Mouse (Mus musculus): ENCODE data around the gene 5730522E02Rik.

The 5730522E02Rik gene

GRCm38 (mm10) chr11:25787691-25788090 lies 422.9 kb downstream of the 5730522E02Rik start:
- DNase-seq (ENCODE audit: low spot score), result no peak

DNA sequence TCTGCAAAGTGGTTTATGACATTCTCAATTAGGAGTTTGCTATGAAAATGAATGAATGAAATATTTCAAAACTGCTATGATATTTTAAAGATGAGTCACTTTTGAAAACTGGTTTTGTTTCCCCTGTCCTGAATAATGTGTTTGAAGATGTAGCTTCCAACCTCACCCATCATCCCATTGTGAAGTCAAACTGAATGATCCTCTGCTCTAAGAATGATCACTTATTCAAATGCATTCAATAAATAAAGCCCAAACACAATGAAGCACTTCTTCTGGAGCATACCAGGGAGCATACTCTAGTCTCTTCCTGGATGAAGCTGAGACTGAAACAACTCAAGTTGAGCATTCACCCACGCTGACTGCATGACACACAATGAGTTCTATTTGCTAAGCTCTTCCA lies 438.3 kb downstream of the 5730522E02Rik start:
- no peak for DNase-seq (ENCODE audit: low spot score)

DNA sequence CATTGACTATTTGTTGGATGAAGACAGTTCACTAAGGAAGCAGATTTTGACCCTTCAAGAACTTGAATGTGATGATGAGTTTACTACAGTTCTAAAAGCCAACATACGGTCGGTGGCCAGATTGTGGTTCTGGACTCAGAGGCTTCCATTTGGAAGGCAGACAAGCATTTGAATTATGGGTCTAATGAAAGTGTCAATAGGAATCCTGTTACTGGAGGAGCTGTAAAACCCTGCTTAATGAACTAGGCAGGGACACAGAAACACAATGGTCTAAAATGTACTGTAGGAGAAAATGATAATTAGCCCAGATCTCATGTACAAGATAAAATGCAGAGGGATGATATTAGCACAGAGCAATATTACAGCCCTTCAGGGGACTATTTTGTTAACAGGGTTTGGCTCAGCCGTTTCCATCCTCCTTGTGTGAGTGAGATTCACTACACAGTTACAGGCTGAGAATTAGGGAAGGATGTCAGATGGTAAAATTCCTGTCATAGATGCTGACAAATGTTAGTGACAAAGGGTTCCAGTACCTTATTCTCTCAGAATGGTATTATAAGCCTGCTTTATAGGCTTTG lies 439.5 kb downstream of the 5730522E02Rik start:
- DNase-seq (ENCODE audit: low spot score), result no peak

DNA sequence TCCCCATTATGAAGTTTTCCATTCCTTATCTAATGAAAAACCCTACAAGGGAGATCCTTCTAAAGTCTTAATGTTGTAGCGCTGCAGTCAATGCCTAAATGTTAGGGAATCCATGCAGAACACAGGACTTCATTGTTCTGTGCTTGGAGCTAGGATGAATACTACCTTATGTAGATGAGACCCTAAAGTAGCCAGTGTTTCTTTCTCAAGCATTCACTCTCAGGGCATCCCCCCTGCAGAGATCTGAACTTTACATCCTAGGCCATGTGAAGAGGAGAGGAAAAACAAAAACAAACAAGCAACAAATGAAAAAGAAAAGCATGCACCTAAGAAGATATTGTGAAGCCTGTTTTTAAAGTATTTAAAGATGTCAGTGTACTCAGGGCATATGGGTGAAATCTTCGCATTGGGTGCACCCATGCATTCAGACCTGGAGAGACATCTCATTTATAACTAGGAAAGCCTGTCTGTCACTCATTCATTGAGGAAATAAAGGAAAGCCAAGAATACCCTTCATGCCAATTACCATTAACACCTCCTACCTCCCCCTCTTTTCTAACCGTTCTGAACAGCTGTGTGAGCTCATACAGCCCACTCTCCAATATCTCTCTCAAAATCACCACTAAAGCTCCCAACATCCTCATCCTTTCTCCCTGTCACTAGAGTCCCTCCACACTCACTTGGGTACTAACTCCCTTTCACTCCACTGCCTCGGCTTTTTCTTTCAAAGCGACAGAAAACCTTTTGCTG lies 442.8 kb downstream of the 5730522E02Rik start:
- no peak for DNase-seq (ENCODE audit: low spot score)

DNA sequence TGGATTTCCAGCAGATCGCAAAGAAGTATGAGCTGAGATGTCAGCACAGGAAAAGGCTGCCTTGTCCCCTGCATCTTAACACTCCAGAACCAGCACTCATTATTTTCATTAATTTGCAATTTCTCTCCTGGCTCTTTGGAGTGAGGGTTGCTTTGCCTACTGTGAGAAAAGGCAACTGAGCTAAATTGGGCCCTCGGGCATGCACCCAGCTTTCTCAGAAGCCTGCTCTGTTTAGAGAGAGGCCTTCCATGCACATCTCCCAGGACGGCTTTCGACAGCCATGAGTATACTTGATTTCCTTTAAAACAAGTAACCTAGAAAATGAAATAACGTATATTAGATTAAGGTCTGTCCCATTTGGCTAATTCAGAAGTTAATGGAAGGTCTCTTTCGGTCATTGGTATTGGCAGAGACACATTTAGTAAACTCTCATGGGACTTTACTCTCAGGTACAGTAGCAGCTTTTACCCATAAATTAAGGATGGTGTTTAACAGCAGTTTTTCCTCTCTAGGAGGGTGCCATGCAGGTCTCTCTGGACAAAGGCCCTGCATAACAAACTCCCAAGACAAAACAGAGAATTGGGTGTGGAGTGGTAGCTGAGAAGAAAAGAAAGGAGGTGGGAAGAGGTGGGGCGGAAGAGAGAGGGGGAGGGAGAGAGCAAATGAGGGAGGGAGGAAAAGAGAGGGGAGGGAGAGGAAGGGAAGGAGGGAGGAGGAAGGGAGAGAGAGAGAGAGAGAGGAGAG lies 457.2 kb downstream of the 5730522E02Rik start:
- no peak for DNase-seq (ENCODE audit: low spot score)

DNA sequence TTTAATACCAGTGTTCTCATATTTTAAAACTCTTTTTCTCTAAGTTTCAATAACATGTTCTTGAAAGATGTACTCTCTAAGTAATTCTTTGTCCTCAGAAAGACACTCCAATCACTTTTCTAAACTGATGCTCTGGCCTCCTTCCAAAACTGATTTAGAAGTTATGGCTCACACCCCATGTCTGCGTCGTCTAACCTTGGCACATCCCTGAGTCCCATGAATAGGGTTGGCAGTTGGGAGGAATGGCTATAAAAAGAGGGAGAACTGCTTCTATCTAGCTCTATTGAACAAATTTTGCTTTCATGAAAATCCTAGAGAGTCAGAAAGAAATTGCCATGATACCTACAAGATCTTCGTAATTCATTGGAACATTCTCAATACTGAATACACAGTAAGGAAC lies 458.1 kb downstream of the 5730522E02Rik start:
- DNase-seq (ENCODE audit: low spot score), result no peak

DNA sequence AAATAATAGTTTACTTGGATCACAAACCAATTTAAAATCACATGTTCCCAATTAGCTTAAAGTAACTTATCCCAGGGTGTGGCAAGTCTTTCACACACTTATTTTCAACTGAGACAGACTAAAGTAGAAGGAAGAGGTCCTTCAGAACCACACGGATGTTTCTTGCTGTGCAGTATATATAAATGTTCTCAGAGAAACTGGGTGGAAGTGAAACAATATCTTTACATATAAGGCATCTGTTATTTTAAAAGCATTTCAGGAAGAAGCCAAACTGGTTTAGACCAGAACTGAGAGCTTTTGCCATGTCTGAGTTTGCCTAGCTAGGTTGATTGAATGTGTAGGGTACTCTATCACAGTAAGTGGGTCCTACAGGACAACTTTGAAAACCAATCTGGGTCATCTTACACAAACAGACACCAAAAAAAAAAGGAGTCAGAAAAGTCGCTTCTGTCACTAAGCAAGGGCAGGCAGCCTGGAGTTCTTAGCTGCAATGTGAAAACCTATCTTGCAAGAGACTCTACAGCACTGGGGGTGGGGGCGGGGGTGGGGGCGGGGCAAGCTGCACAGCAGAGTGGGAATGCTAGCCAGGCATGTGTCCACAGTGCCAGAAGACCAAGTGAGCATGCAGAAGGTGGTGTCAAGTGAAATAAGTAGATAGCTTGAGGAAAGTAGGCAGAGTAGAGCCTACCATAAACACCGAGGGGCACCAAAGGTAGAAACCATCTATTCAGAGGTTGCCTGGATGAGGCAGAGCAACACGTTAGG lies 463.3 kb downstream of the 5730522E02Rik start:
- no peak for DNase-seq (ENCODE audit: low spot score)

GRCm38 (mm10) chr11:25743664-25744063 lies 466.9 kb downstream of the 5730522E02Rik start:
- DNase-seq (ENCODE audit: low spot score), result no peak

DNA sequence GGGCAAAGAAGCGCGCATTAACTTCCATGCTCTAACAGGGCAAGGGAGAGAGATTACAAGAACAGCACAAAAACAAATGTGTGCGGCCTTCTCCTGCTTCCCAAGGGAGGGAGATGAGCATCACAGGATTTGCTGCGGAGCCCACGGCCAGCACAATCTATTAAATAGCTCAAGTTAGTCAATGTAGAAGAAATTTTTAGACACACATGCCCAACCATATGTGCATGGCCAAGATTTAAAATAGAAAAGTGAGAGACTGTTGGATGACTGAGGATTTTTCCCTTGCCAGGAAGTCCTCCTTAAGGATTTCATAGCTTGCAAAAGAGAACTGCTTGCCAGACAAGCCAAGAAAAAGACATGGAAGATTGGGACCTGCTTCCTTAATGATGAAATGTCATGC lies 473.3 kb downstream of the 5730522E02Rik start:
- no peak for DNase-seq (ENCODE audit: low spot score)

DNA sequence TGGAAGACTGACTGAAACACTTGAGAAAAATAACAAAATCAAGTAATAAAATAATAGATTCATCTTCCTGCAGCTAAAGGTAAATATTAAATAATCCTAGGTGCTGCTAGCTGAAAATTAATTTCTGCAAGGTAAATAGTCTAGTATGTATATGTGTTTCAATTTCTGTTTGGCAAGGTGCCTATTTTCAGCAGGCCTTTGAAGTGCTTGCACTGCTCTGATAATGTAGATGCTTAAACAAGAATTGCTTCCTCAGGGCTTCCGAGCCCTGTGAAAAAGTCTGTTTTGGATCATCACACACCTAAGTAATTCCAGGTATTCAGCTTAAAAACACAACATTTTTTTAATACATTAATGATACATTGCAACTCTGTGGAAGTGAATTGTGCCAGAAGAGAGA lies 481.1 kb downstream of the 5730522E02Rik start:
- no peak for DNase-seq (ENCODE audit: low spot score)

DNA sequence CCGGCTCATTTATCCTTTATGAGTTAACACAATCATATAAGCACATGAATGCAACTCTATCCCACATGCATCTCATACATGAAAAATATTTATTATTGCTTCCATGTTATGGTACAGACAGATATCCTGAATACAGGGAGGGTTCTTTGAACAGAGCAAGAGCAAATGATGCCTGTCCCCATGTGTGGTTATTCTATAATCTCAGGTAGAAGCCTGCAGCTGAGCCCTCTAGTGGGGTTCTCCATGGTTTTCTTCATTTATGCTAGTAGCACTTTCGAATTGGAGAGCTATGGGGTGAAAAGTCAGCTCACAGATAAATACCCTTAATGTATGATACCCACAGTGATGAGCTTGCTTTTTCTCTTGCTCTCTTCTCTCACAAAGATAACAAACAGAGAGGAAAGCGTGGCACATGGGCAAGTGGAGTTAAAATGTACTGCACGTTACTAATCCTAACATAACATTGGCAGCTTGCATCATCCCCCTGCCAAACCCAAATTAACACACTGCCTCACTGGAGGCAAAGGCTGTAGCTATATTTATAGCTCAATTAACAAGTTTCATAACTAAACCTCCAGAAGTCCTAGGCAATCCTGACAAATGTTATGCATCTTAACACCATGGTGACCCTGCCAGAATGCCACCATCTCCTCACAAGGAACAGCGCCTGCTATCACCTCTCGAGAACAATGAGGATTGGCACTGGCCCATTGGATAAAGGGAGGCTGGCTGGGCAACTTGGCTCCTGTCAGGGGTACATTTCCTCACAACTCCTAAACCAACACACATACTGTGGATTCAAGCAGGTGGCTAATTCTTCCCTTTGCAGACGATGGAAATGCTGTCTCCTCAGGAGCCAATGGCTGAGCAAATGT lies 494.9 kb downstream of the 5730522E02Rik start:
- DNase-seq (ENCODE audit: low spot score), result no peak

DNA sequence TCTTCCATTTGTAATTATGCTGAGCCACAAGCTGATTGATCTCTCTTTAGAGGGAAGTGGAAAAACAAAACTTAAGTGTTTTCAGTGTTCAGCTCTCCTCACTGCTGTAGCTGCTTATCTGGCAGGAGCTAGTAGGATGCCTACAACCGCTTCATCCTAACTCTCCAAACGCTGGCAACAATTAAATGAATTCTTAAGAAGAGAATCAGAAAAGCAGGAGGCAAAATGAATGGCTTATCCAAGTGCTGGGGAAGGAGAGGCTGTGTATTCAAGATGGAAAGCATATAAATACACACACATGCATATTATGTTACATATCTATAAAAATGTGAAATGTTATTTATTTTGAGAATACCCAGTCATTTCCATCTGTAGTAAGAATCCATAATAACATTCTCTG lies 500.0 kb downstream of the 5730522E02Rik start:
- no peak for DNase-seq (ENCODE audit: low spot score)

DNA sequence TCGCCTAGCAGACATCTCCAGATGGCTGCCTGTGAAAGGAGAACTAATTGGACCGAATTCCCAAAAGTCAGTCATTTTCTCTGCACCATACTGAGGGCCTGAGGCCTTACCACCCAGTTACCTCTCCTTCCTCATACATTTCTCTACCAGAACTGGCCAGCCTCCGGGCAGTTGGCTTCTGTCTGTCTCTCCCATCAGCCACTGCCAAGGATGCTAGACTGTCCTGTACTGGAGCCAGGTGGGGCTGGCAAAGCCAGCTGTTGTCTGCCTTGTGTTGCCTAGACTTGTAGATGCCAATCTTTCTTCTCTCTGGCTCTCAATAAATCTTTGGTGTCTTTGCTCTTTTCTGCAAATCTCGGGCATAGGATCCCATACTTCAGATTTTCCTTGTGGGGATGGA lies 500.7 kb downstream of the 5730522E02Rik start:
- no peak for DNase-seq (ENCODE audit: low spot score)

GRCm38 (mm10) chr11:25704332-25705168 lies 506.0 kb downstream of the 5730522E02Rik start:
- no peak for DNase-seq (ENCODE audit: low spot score)

DNA sequence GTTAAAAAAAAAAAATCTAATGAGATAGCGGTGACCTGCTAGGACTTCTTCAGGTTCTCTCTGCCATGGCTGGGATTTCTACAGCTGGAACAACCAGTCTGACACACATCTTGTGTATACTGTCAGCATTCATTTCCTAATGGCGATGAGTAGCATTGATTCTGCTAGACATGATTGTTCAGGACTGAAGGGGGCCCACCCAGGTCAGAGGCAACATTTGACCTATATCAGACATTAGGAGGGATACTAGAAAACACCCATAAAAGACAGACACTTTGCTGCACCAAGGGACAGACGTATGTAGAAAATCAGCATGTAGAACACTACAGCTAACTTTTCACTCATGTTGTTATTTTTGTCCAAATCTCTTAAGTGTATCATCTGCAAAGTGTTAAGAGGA lies 507.8 kb downstream of the 5730522E02Rik start:
- no peak for DNase-seq (ENCODE audit: low spot score)

- no peak for DNase-seq (ENCODE audit: low spot score)
Measured at GRCm38 (mm10) chr11:25697508-25698193, 512.9 kb downstream of the 5730522E02Rik start.

GRCm38 (mm10) chr11:25696168-25696567 lies 514.4 kb downstream of the 5730522E02Rik start:
- DNase-seq (ENCODE audit: low spot score), result no peak

GRCm38 (mm10) chr11:25684731-25685130 lies 525.8 kb downstream of the 5730522E02Rik start:
- DNase-seq (ENCODE audit: low spot score), result no peak

DNA sequence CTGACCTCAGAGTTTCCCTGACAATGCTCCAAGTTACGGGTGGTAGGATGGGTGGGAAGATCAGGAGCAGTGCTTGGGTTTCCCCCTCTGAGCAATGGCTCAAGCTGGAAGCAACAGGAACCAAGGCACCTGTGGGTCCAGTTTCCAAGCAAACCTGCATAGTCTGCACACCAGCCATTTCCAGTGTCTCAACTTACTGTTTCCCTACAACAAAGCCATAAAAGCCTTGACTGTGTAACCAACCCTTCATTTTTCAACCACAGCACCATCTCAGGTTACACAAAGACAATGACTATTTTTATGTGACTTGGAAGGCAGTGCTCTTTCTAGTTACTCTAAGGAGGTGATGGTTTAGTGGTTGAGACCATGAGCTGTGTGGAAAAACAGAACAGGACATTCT lies 530.7 kb downstream of the 5730522E02Rik start:
- DNase-seq (ENCODE audit: low spot score), result no peak

GRCm38 (mm10) chr11:25674194-25674593 lies 536.4 kb downstream of the 5730522E02Rik start:
- DNase-seq (ENCODE audit: low spot score), result no peak

Data from spleen, adult 12 weeks (tissue).